Mouse (Mus musculus) Patski (cell line): ENCODE measurements around the gene Foxc1. TPM values are rescaled to one million over a fixed set of nuclear protein-coding genes. Genes with fewer than 3 reads are reported as not detected.

Experiments used
- ATAC-seq: fragments of 100-300 bp; one replicate; pipeline ENCODE4 v1.8.0; 2021
- CTCF ChIA-PET: fragments of 350-600 bp; sonication (Branson Sonifier 250); formaldehyde crosslinking; loops from one replicate; lab custom pipeline; 2022; ENCODE audit warnings: inconsistent platforms; lab: Charles Lee
- POLR2A ChIA-PET: fragments of 350-600 bp; sonication (Branson Sonifier 250); formaldehyde crosslinking; loops from one replicate; lab custom pipeline; 2022; ENCODE audit warnings: antibody characterized with exemption, inconsistent platforms; lab: Charles Lee
- DNase-seq: peaks from one replicate; pipeline ENCODE4 v3.0.0-alpha.2; 2011; ENCODE audit warnings: low read depth, low spot score
- H3K27me3 ChIP-seq: fragments of 371-371 bp; one replicate; pipeline ENCODE4 v1.5.1; 2021
- CTCF ChIP-seq: fragments of 100-300 bp; IDR thresholded peaks from one replicate; pipeline ENCODE4 v1.5.1; 2021
- in situ Hi-C: fragments of 300-500 bp; cut with MboI; formaldehyde crosslinking; loops from 3 replicates; pipeline ENCODE4 v1.11.1; 2018; ENCODE audit warnings: low pct_unique_long_range_greater_than_20kb, mixed read lengths
- polyA plus RNA-seq: library from polyadenylated mRNA; unstranded; gene quantifications from one replicate; pipeline ENCODE4 v1.2.3, GENCODE M21; 2021

Gene Foxc1
- polyA plus RNA-seq, 1 experiment from 2014 or later, result 29.1 TPM

GRCm38 (mm10) chr13:31810693-31811541 lies 4.5 kb downstream of the Foxc1 start:
- in situ Hi-C loops, result no loop called here
- CTCF ChIA-PET, result interaction anchor here (1.3 kb wide), 1 partner anchor 403 kb away, joined by 4 read pairs; no protein-coding TSS in a partner anchor
- no peak for TF ChIP-seq CTCF
- no peak for DNase-seq
- no peaks in the 10 kb centered on the region for H3K27me3 ChIP-seq
- no peak for ATAC-seq
- POLR2A ChIA-PET, result interaction anchor here (0.6 to 2.1 kb wide), 5 partner anchors 10 to 401 kb away, joined by 3 to 9 read pairs (median 5); no protein-coding TSS in a partner anchor

GRCm38 (mm10) chr13:31811542-31812021 lies 5.1 kb downstream of the Foxc1 start:
- no peak for DNase-seq

GRCm38 (mm10) chr13:31812701-31813100 lies 6.3 kb downstream of the Foxc1 start:
- in situ Hi-C loops, result no loop called here
- no peaks in the 10 kb centered on the region for H3K27me3 ChIP-seq
- no peak for TF ChIP-seq CTCF
- DNase-seq (no peak), ATAC-seq (no peak)
- POLR2A ChIA-PET, result interaction anchor here (2.1 kb wide), 1 partner anchor 400 kb away, joined by 9 read pairs; no protein-coding TSS in a partner anchor
- CTCF ChIA-PET, result interaction anchor here (1.0 to 1.3 kb wide), 4 partner anchors 8 to 400 kb away, joined by 3 to 5 read pairs (median 3); no protein-coding TSS in a partner anchor

More at GRCm38 (mm10) chr13:31811542-31812021, 5.1 kb downstream of the Foxc1 start:
- CTCF ChIA-PET, result interaction anchor here (1.0 to 1.3 kb wide), 2 partner anchors 401 to 402 kb away, joined by 3 to 4 read pairs; no protein-coding TSS in a partner anchor
- in situ Hi-C loops, result no loop called here
- H3K27me3 ChIP-seq, result no peaks in the 10 kb centered on the region
- no peak for TF ChIP-seq CTCF
- POLR2A ChIA-PET, result interaction anchor here (0.8 to 2.1 kb wide), 6 partner anchors 8 to 401 kb away, joined by 3 to 9 read pairs (median 4); no protein-coding TSS in a partner anchor
- ATAC-seq, result no peak

- ChIA-PET POLR2A (interaction anchor here (1.2 kb wide), 1 partner anchor 9 kb away, joined by 4 read pairs; the partner anchor contains the start of gene Foxc1), CTCF (interaction anchor here (2.2 kb wide), 1 partner anchor 398 kb away, joined by 10 read pairs; no protein-coding TSS in a partner anchor)
- ATAC-seq, result no peak
- no peaks in the 10 kb centered on the region for H3K27me3 ChIP-seq
- TF ChIP-seq CTCF, result no peak
- in situ Hi-C loops, result loop anchor here (5.0 kb wide), 1 partner anchor 142 kb away; no protein-coding TSS in a partner anchor
- DNase-seq, result no peak
These were observed 9.1 kb downstream of the Foxc1 start for GRCm38 (mm10) chr13:31815383-31816003.

GRCm38 (mm10) chr13:31818337-31818736 lies 11.9 kb downstream of the Foxc1 start:
- no peaks in the 10 kb centered on the region for H3K27me3 ChIP-seq
- no peak for TF ChIP-seq CTCF
- DNase-seq (no peak), ATAC-seq (no peak)
- in situ Hi-C loops, result loop anchor here (5.0 kb wide), 1 partner anchor 139 kb away; no protein-coding TSS in a partner anchor
- ChIA-PET CTCF (no interaction called here), POLR2A (no interaction called here)

- ChIA-PET POLR2A (interaction anchor here (0.7 kb wide), 1 partner anchor 234 kb away, joined by 3 read pairs; no protein-coding TSS in a partner anchor), CTCF (interaction anchor here (1.5 to 2.2 kb wide), 2 partner anchors 30 to 394 kb away, joined by 5 to 8 read pairs; no protein-coding TSS in a partner anchor)
- TF ChIP-seq CTCF, result no peak
- DNase-seq (no peak), ATAC-seq (no peak)
- in situ Hi-C loops, result loop anchor here (5.0 kb wide), 1 partner anchor 137 kb away; no protein-coding TSS in a partner anchor
- no peaks in the 10 kb centered on the region for H3K27me3 ChIP-seq
These were observed 13.4 kb downstream of the Foxc1 start for GRCm38 (mm10) chr13:31819664-31820405.

- TF ChIP-seq CTCF, result no peak
- in situ Hi-C loops, result no loop called here
- ATAC-seq (no peak), DNase-seq (no peak)
- no peaks in the 10 kb centered on the region for H3K27me3 ChIP-seq
- ChIA-PET POLR2A (interaction anchor here (1.0 kb wide), 1 partner anchor 9 kb away, joined by 3 read pairs; no protein-coding TSS in a partner anchor), CTCF (interaction anchor here (0.9 to 2.2 kb wide), 2 partner anchors 43 to 393 kb away, joined by 3 to 8 read pairs; no protein-coding TSS in a partner anchor)
These were observed 14.2 kb downstream of the Foxc1 start for GRCm38 (mm10) chr13:31820587-31821017.

GRCm38 (mm10) chr13:31821050-31821449 lies 14.6 kb downstream of the Foxc1 start:
- DNase-seq (no peak), ATAC-seq (no peak)
- ChIA-PET POLR2A (interaction anchor here (1.0 kb wide), 1 partner anchor 9 kb away, joined by 3 read pairs; no protein-coding TSS in a partner anchor), CTCF (interaction anchor here (0.9 to 2.2 kb wide), 2 partner anchors 42 to 393 kb away, joined by 3 to 8 read pairs; no protein-coding TSS in a partner anchor)
- in situ Hi-C loops, result no loop called here
- no peaks in the 10 kb centered on the region for H3K27me3 ChIP-seq
- TF ChIP-seq CTCF, result no peak

GRCm38 (mm10) chr13:31823316-31823715 lies 16.9 kb downstream of the Foxc1 start:
- CTCF ChIA-PET, result interaction anchor here (1.1 to 1.3 kb wide), 3 partner anchors 10 to 26 kb away, joined by 3 read pairs; no protein-coding TSS in a partner anchor
- DNase-seq (no peak), ATAC-seq (no peak)
- in situ Hi-C loops, result no loop called here
- no peak for TF ChIP-seq CTCF
- POLR2A ChIA-PET, result interaction anchor here (0.6 to 1.3 kb wide), 3 partner anchors 31 to 204 kb away, joined by 3 to 5 read pairs (median 3); no protein-coding TSS in a partner anchor
- no peaks in the 10 kb centered on the region for H3K27me3 ChIP-seq
